Mouse (Mus musculus) naive thymus-derived CD4-positive, alpha-beta T cell, adult 2 months (primary cell): ENCODE measurements around the gene Zfp51.
"Not testable (repeated sequence)": the region's sequence is repeated elsewhere in the genome, so short reads cannot be mapped to it uniquely, and the experiment has no call there.

Experiments used
- DNase-seq: peaks from one replicate; pipeline ENCODE4 v3.0.0-alpha.2; 2011; ENCODE audit warnings: low read depth

The Zfp51 gene

DNA sequence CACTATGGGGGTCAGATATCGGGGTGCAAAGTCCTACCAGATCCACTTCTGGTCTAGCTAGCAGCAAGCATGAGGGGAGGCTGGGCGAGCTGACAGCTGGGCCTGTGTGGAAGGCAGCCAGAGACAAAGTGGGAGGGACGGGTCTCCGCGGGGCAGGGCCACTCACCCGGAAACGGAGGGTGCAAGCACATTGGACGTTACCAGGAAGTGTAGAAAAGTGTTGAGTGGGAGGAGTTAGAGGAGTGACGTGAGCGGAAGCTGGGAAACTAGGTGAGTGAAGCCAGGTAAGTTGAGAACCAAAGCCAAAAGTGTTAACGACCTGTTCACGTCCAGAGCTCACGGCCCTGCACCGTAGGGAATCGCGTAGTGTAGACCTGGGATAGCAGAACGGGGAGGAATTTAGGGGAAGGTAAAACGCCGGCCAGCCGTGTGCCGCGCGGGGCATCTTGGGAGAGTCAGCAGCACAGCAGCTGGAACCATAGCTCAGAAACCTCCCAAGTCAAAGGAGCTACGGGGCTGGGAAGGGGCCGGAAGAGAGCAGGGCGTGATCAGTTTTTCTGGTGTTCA, at the start of gene Zfp51:
Gene Zfp51 (plus strand): TSS at position 237 of the 567 bp plus-strand sequence.
- peak; percentile 97 for DNase-seq

DNA sequence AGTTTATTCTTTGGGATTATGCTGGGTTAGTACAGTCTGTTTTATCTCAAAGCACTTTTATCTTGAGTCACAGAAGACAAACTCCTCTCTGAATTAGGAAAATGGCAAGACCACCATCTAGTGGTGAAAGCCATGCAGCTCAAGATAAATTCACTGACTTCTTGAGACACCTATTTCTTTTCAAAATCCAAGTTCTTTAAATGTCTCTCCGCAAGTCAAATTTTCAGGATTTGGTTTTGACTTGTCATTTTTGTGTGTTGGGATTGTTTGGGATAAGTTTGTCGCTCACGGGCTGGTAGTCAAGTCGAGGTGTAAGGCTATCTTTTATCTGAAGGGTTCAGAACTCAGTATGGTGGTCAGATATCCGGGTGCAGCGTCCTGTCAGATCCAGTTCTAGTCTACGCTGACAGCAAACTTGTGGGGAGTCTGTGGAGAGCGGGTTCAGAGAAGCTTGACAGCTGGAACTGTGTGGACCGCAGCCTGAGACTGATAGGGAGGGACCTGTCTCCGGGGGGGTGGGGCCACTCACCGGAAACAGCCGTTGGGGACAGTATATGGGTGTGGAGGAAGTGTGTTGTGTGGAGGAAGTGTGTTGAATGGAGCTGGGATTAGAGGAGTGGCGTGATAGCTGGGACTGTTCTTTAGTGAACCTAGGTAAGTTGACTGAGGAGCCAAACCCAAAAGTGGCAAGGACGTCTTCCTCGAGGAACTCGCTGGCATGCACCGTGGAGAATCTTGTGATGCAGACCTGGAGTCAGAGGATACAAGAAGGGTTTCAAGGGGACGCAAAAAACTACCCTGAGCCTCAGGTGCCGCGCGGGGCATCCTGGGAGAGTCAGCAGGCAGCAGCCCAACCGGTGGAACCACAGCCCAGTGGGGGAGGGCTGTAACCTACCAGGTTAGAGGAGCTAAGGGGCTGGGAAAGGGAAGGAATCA, 27.2 kb upstream of the Zfp51 start, which contains the start of gene Zfp54:
Gene Zfp54 (plus strand): TSS at position 564 of the 936 bp plus-strand sequence.
- DNase-seq = peak; percentile 87

GRCm38 (mm10) chr17:21438806-21439400, 11.3 kb upstream of the Zfp51 start:
- DNase-seq = not testable (repeated sequence)

DNA sequence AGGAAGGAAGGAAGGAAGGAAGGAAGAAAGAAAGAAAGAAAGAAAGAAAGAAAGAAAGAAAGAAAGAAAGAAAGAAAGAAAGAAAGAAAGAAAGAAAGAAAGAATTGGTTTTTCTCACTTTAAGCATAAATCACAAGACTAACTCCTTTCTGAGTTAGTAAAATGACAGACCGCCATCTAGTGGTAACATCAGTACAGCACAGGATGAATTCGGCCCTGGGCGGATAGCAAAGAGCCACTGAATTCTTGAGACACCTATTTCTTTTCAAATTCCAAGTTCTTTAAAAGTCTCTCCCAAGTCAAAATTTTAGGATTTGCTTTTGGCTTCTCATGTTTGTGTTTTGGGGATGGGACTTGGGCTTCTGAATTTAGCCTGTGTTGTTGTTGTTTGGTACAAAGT, 505 bp upstream of the Zfp51 start:
- DNase-seq = peak; percentile 92

GRCm38 (mm10) chr17:21463550-21463949, 13.4 kb downstream of the Zfp51 start:
- peak; percentile 85 for DNase-seq

- DNase-seq = peak; percentile 59
Observed at GRCm38 (mm10) chr17:21472032-21472652, 22.0 kb downstream of the Zfp51 start.

GRCm38 (mm10) chr17:21472653-21473307, 22.6 kb downstream of the Zfp51 start:
- peak; percentile 39 for DNase-seq

GRCm38 (mm10) chr17:21473362-21474190, 23.4 kb downstream of the Zfp51 start:
- DNase-seq = peak; percentile 68

- DNase-seq = peak; percentile 68
Observed at GRCm38 (mm10) chr17:21474729-21475128, 24.6 kb downstream of the Zfp51 start.

DNA sequence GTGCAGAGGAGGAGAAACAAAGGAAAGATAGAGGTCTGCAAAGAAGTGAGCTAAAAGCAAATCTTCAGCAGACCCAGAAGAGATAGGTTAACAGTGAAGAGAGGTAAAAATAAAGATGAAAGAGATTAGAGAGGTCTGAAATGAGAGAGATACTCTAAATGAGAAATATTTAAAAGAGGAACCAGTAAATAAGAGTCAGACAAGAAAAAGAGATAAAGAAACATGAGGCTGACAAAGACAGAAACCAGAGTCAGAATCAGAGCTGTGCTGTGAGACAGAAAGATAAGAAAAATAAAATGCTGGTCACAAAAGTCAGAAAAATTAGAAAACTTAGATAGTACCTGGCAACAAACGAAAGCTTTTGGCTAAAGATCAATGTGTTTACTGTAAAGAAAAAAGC, 25.1 kb downstream of the Zfp51 start:
- DNase-seq = not testable (repeated sequence)

DNA sequence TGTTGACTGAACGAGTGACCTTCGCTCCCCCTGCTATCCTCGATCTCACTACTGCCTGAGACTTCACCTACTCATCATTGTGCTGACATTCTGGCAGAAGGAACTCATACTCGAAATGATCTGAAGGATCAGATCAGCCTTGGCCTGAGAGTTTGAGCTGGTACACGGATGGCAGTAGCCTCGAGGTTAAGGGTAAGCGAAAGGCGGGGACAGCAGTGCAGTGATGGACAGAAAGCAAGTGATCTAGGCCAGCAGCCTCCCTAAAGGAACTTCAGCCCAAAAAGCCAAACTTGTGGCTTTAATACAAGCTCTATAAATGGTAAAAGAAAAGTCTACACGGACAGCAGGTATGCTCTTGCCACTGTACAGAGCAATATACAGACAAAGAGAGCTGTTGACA, 26.2 kb downstream of the Zfp51 start:
- not testable (repeated sequence) for DNase-seq

GRCm38 (mm10) chr17:21478103-21478777, 28.1 kb downstream of the Zfp51 start:
- DNase-seq = peak; percentile 47

- DNase-seq = peak; percentile 86
Observed at GRCm38 (mm10) chr17:21488760-21489499, 38.8 kb downstream of the Zfp51 start, which contains the start of gene Zfp53. TSS of gene Zfp53 (plus strand) at chr17:21488998.

GRCm38 (mm10) chr17:21489500-21490001, 39.4 kb downstream of the Zfp51 start:
- peak; percentile 55 for DNase-seq

DNA sequence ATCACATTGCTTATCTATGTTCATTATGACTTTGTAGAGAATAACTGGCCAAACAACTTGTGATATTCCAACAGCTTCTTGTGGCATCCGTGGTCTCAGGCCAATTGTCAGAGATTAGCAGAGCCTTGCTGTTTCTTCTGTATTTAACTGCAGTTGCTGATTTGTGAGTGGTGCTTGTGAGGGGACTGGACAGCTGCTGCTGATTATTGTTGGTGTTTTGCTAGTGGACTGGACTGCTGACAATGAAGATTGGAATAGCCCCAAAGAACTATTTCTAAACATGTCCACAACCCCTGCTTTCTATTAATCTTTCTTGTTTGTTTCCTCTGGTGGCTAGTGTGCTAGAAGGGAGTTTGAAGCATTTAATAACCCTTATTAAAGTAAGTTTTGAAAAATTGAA, 51.2 kb downstream of the Zfp51 start:
- no peak for DNase-seq

- DNase-seq = peak; percentile 41
Observed at GRCm38 (mm10) chr17:21504524-21504923, 54.4 kb downstream of the Zfp51 start.

DNA sequence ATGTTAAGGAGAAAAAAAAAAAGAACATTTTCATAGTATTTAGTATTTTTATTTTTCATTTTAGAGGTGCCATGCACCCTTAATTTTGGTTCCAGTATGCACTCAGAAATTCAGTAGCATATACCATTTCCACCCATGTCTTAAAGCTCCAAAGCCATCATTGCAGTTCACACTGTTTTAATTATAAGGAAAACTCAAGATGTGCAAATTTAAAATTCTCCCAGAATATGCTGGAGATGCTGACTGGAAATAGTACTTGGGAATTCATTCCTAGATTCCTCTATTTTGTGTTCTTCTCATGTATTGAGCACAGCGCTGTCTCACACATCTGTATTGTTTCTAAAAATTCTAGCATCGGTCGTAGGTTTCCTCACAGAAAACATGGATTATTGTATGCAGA, 56.1 kb downstream of the Zfp51 start:
- DNase-seq = no peak

DNA sequence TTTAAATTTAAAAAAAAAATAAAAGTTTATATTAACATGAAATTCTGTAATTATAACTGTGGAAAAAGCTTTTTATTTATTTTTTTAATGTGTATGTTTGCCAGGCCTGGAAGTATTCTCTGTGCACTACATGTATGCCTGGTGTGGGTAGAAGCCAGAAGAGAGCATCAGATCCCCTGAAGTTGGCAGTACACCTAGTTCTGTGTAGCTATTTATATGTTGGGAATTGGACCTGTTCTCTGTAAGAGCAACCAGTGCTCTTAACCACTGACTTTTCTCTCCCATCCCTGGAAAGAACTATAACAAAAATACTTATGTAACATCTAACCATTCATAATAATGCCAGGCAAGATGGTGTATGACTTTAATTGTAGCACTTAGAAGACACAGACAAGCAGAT, 59.6 kb downstream of the Zfp51 start:
- no peak for DNase-seq
